Mouse (Mus musculus): Measurements from ENCODE around the gene Samd5.
A peak's percentile ranks its signal among the peaks of the same experiment; 100 is the strongest.

Gene Samd5

GRCm38 (mm10) chr10:9650050-9650825, 24.8 kb downstream of the Samd5 start:
- no peak for DNase-seq

GRCm38 (mm10) chr10:9648464-9648863, 26.5 kb downstream of the Samd5 start:
- DNase-seq, result no peak

GRCm38 (mm10) chr10:9647741-9648140, 27.3 kb downstream of the Samd5 start:
- DNase-seq, result no peak

GRCm38 (mm10) chr10:9646391-9646790, 28.6 kb downstream of the Samd5 start:
- no peak for DNase-seq

GRCm38 (mm10) chr10:9643531-9643930, 31.5 kb downstream of the Samd5 start:
- DNase-seq, result no peak

- DNase-seq, result no peak
These were observed 32.9 kb downstream of the Samd5 start for GRCm38 (mm10) chr10:9642077-9642476.

GRCm38 (mm10) chr10:9640678-9641077, 34.3 kb downstream of the Samd5 start:
- no peak for DNase-seq

- DNase-seq, result no peak
These were observed 35.0 kb downstream of the Samd5 start for GRCm38 (mm10) chr10:9640056-9640455.

- no peak for DNase-seq
These were observed 49.7 kb downstream of the Samd5 start for GRCm38 (mm10) chr10:9625356-9625755.

GRCm38 (mm10) chr10:9621926-9622688, 52.9 kb downstream of the Samd5 start:
- no peak for DNase-seq

- no peak for DNase-seq
These were observed 54.0 kb downstream of the Samd5 start for GRCm38 (mm10) chr10:9621055-9621454.

GRCm38 (mm10) chr10:9615009-9615408, 60.0 kb downstream of the Samd5 start:
- DNase-seq, result no peak

GRCm38 (mm10) chr10:9608854-9609253, 66.2 kb downstream of the Samd5 start:
- DNase-seq, result no peak

GRCm38 (mm10) chr10:9607155-9607554, 67.9 kb downstream of the Samd5 start:
- no peak for DNase-seq

- DNase-seq, result no peak
These were observed 69.4 kb downstream of the Samd5 start for GRCm38 (mm10) chr10:9605635-9606034.

- no peak for DNase-seq
These were observed 71.7 kb downstream of the Samd5 start for GRCm38 (mm10) chr10:9603290-9603689.

GRCm38 (mm10) chr10:9602845-9603244, 72.2 kb downstream of the Samd5 start:
- DNase-seq, result no peak

- DNase-seq, result no peak
These were observed 72.6 kb downstream of the Samd5 start for GRCm38 (mm10) chr10:9602389-9602788.

GRCm38 (mm10) chr10:9596228-9596627, 78.8 kb downstream of the Samd5 start:
- DNase-seq, result no peak

- DNase-seq, result no peak
These were observed 80.3 kb downstream of the Samd5 start for GRCm38 (mm10) chr10:9594666-9595065.

- DNase-seq, result no peak
These were observed 84.4 kb downstream of the Samd5 start for GRCm38 (mm10) chr10:9590606-9591005.

GRCm38 (mm10) chr10:9586328-9586727, 88.7 kb downstream of the Samd5 start:
- DNase-seq, result no peak

- no peak for DNase-seq
These were observed 95.6 kb downstream of the Samd5 start for GRCm38 (mm10) chr10:9579374-9579773.

GRCm38 (mm10) chr10:9575605-9576004, 99.4 kb downstream of the Samd5 start:
- DNase-seq, result peak; percentile 52
